Mouse (Mus musculus): ENCODE results near the gene Grip2.

GRCm38 (mm10) chr6:91827016-91827570 is at the start of gene Grip2:
- TF ChIP-seq POLR2A (IDR thresholded peaks at IDR 0.05; ENCODE audit: control insufficient read depth, low read depth, low read length) (no peak), CTCF (IDR thresholded peaks at IDR 0.05; ENCODE audit: control insufficient read depth, insufficient read depth, insufficient replicate concordance, low read depth, low read length) (no peak)
